Mouse (Mus musculus) Patski (cell line): ENCODE data around the gene Ttc9. TPM values are rescaled to one million over a fixed set of nuclear protein-coding genes. Genes with fewer than 3 reads are reported as not detected.

ENCODE experiments used
- ATAC-seq: fragments of 100-300 bp; one replicate; pipeline ENCODE4 v1.8.0; 2021
- CTCF ChIA-PET: fragments of 350-600 bp; sonication (Branson Sonifier 250); formaldehyde crosslinking; loops from one replicate; lab custom pipeline; 2022; ENCODE audit warnings: inconsistent platforms; lab: Charles Lee
- POLR2A ChIA-PET: fragments of 350-600 bp; sonication (Branson Sonifier 250); formaldehyde crosslinking; loops from one replicate; lab custom pipeline; 2022; ENCODE audit warnings: antibody characterized with exemption, inconsistent platforms; lab: Charles Lee
- DNase-seq: peaks from one replicate; pipeline ENCODE4 v3.0.0-alpha.2; 2011; ENCODE audit warnings: low read depth, low spot score
- H3K27me3 ChIP-seq: fragments of 371-371 bp; one replicate; pipeline ENCODE4 v1.5.1; 2021
- CTCF ChIP-seq: fragments of 100-300 bp; IDR thresholded peaks from one replicate; pipeline ENCODE4 v1.5.1; 2021
- in situ Hi-C: fragments of 300-500 bp; cut with MboI; formaldehyde crosslinking; loops from 3 replicates; pipeline ENCODE4 v1.11.1; 2018; ENCODE audit warnings: low pct_unique_long_range_greater_than_20kb, mixed read lengths
- polyA plus RNA-seq: library from polyadenylated mRNA; unstranded; gene quantifications from one replicate; pipeline ENCODE4 v1.2.3, GENCODE M21; 2021

Gene Ttc9
- polyA plus RNA-seq, 1 experiment from 2014 or later, result 28.1 TPM

- CTCF ChIA-PET, result interaction anchor here (0.7 kb wide), 1 partner anchor 17 kb away, joined by 3 read pairs; no protein-coding TSS in a partner anchor
- no peak for TF ChIP-seq CTCF
- POLR2A ChIA-PET, result no interaction called here
- no peak for DNase-seq
- in situ Hi-C loops, result no loop called here
- ATAC-seq, result no peak
- no peaks in the 10 kb centered on the region for H3K27me3 ChIP-seq
Measured at GRCm38 (mm10) chr12:81686406-81687117, 55.5 kb downstream of the Ttc9 start.

- TF ChIP-seq CTCF, result no peak
- in situ Hi-C loops, result no loop called here
- ATAC-seq (no peak), DNase-seq (no peak)
- ChIA-PET POLR2A (no interaction called here), CTCF (interaction anchor here (1.3 kb wide), 1 partner anchor 9 kb away, joined by 4 read pairs; no protein-coding TSS in a partner anchor)
- no peaks in the 10 kb centered on the region for H3K27me3 ChIP-seq
Measured at GRCm38 (mm10) chr12:81687873-81688272, 56.8 kb downstream of the Ttc9 start.

GRCm38 (mm10) chr12:81688537-81688936, 57.5 kb downstream of the Ttc9 start:
- POLR2A ChIA-PET, result no interaction called here
- ATAC-seq (no peak), DNase-seq (no peak)
- in situ Hi-C loops, result no loop called here
- H3K27me3 ChIP-seq, result no peaks in the 10 kb centered on the region
- no peak for TF ChIP-seq CTCF
- CTCF ChIA-PET, result interaction anchor here (1.3 kb wide), 1 partner anchor 8 kb away, joined by 4 read pairs; no protein-coding TSS in a partner anchor

- TF ChIP-seq CTCF, result no peak
- POLR2A ChIA-PET, result no interaction called here
- DNase-seq (no peak), ATAC-seq (no peak)
- in situ Hi-C loops, result no loop called here
- CTCF ChIA-PET, result no interaction called here
- no peaks in the 10 kb centered on the region for H3K27me3 ChIP-seq
Measured at GRCm38 (mm10) chr12:81689505-81690056, 58.5 kb downstream of the Ttc9 start.

- in situ Hi-C loops, result no loop called here
- CTCF ChIA-PET, result no interaction called here
Measured at GRCm38 (mm10) chr12:81690111-81690510, 59.1 kb downstream of the Ttc9 start.

GRCm38 (mm10) chr12:81690751-81691150, 59.7 kb downstream of the Ttc9 start:
- TF ChIP-seq CTCF, result no peak
- CTCF ChIA-PET, result no interaction called here
- no peaks in the 10 kb centered on the region for H3K27me3 ChIP-seq
- POLR2A ChIA-PET, result no interaction called here
- in situ Hi-C loops, result no loop called here
- no peak for DNase-seq
- ATAC-seq, result no peak

More at GRCm38 (mm10) chr12:81690111-81690510, 59.1 kb downstream of the Ttc9 start:
- no peak for TF ChIP-seq CTCF
- ATAC-seq (no peak), DNase-seq (no peak)
- H3K27me3 ChIP-seq, result no peaks in the 10 kb centered on the region
- POLR2A ChIA-PET, result no interaction called here

- ATAC-seq, result no peak
- TF ChIP-seq CTCF, result no peak
- CTCF ChIA-PET, result no interaction called here
- POLR2A ChIA-PET, result no interaction called here
- in situ Hi-C loops, result no loop called here
- no peak for DNase-seq
- H3K27me3 ChIP-seq, result no peaks in the 10 kb centered on the region
Measured at GRCm38 (mm10) chr12:81691177-81691730, 60.2 kb downstream of the Ttc9 start.

- ATAC-seq (no peak), DNase-seq (no peak)
- in situ Hi-C loops, result loop anchor here (5.0 kb wide), 1 partner anchor 76 kb away; no protein-coding TSS in a partner anchor
- ChIA-PET POLR2A (no interaction called here), CTCF (interaction anchor here (1.0 to 1.4 kb wide), 2 partner anchors 10 to 70 kb away, joined by 3 to 5 read pairs; no protein-coding TSS in a partner anchor)
- H3K27me3 ChIP-seq, result no peaks in the 10 kb centered on the region
- no peak for TF ChIP-seq CTCF
Measured at GRCm38 (mm10) chr12:81698011-81698410, 67.0 kb downstream of the Ttc9 start.

- no peak for TF ChIP-seq CTCF
- H3K27me3 ChIP-seq, result no peaks in the 10 kb centered on the region
- ChIA-PET POLR2A (no interaction called here), CTCF (interaction anchor here (0.9 to 1.7 kb wide), 4 partner anchors 24 to 84 kb away, joined by 3 to 8 read pairs (median 4); no protein-coding TSS in a partner anchor)
- DNase-seq (no peak), ATAC-seq (no peak)
- in situ Hi-C loops, result no loop called here
Measured at GRCm38 (mm10) chr12:81702903-81703302, 71.9 kb downstream of the Ttc9 start.

- CTCF ChIA-PET, result interaction anchor here (0.9 to 1.3 kb wide), 3 partner anchors 12 to 93 kb away, joined by 3 read pairs; no protein-coding TSS in a partner anchor
- in situ Hi-C loops, result no loop called here
Measured at GRCm38 (mm10) chr12:81712618-81713017, 81.6 kb downstream of the Ttc9 start.

More at GRCm38 (mm10) chr12:81712618-81713017, 81.6 kb downstream of the Ttc9 start:
- POLR2A ChIA-PET, result no interaction called here
- ATAC-seq (no peak), DNase-seq (no peak)
- no peak for TF ChIP-seq CTCF
- no peaks in the 10 kb centered on the region for H3K27me3 ChIP-seq

Other genes with a start within 250 kb of the Ttc9 start
- 0.08 TPM for gene Adam4, start 209.3 kb upstream of the Ttc9 start, polyA plus RNA-seq
- gene Cox16, start 146.1 kb upstream of the Ttc9 start, polyA plus RNA-seq, result 18.9 TPM
- 43.8 TPM for gene Gm20498, start 98.3 kb upstream of the Ttc9 start, polyA plus RNA-seq
- 16.5 TPM for gene Synj2bp, start 98.3 kb upstream of the Ttc9 start, polyA plus RNA-seq
- gene Adam21, start 62.8 kb upstream of the Ttc9 start, polyA plus RNA-seq, result 0.15 TPM
- gene Med6, start 36.2 kb upstream of the Ttc9 start, polyA plus RNA-seq, result 38.8 TPM
- gene Map3k9, start 149.9 kb downstream of the Ttc9 start, polyA plus RNA-seq, result 10.5 TPM
- gene Pcnx, start 228.8 kb downstream of the Ttc9 start, polyA plus RNA-seq, result 29.1 TPM